Mouse (Mus musculus): ENCODE data around the gene Kifap3. TPM values are rescaled to one million over a fixed set of nuclear protein-coding genes. Genes with fewer than 3 reads are reported as not detected.

Kifap3 gene
- polyA plus RNA-seq, 1 experiment from 2014 or later, result 38.6 TPM

Other genes with a start within 250 kb of the Kifap3 start
- gene Mettl11b, start 54.4 kb upstream of the Kifap3 start, polyA plus RNA-seq (2015; fragmentation: Nextera tagmentation; extraction: Ambion mirVana), result 0.14 and 0.32 TPM in 2 replicates
- 18.1 and 18.3 TPM in 2 replicates for gene Scyl3, start 149.5 kb downstream of the Kifap3 start, polyA plus RNA-seq (2015; fragmentation: Nextera tagmentation; extraction: Ambion mirVana)
- gene BC055324, start 215.2 kb downstream of the Kifap3 start, polyA plus RNA-seq (2015; fragmentation: Nextera tagmentation; extraction: Ambion mirVana), result 15.5 and 17.0 TPM in 2 replicates
- 8.5 and 9.3 TPM in 2 replicates for gene Mettl18, start 215.3 kb downstream of the Kifap3 start, polyA plus RNA-seq (2015; fragmentation: Nextera tagmentation; extraction: Ambion mirVana)